Mouse (Mus musculus): ENCODE results near the gene Gm14569. TPM values are rescaled to one million over a fixed set of nuclear protein-coding genes. Genes with fewer than 3 reads are reported as not detected.

Gm14569 gene
- not detected in 2 replicates for polyA plus RNA-seq (2016; fragmentation: Nextera tagmentation; extraction: Ambion mirVana)

- no peak within 1 kb of the TSS for H3K4me3 ChIP-seq
- no peak within 1 kb of the TSS for H3K4me2 ChIP-seq (replicated peaks)
- H3K27me3 ChIP-seq, result no peaks in the 10 kb centered on the region
- no peaks in the 10 kb centered on the region for H3K36me3 ChIP-seq
- no peak for ATAC-seq (ENCODE audit: low FRiP score, low read depth)
- no peaks in the 10 kb centered on the region for H3K4me1 ChIP-seq
- H3K9ac ChIP-seq (replicated peaks), result no peak within 1 kb of the TSS
- no peaks in the 10 kb centered on the region for H3K9me3 ChIP-seq
- WGBS, result 93% methylated on average over 4 of the region's 4 CpGs
- H3K27ac ChIP-seq (replicated peaks), result no peak within 1 kb of the TSS
Observed at GRCm38 (mm10) chrX:36491730-36492129, at the start of gene Gm14569. Gene Gm14569, minus strand, starts transcription at chrX:36491830.

- Histone ChIP-seq H3K4me2 (replicated peaks) (no peak overlapping the region), H3K27me3 (no peaks in the 10 kb centered on the region), H3K9ac (replicated peaks) (no peak overlapping the region), H3K9me3 (no peaks in the 10 kb centered on the region), H3K4me1 (no peaks in the 10 kb centered on the region), H3K36me3 (no peaks in the 10 kb centered on the region), H3K27ac (replicated peaks) (no peak overlapping the region), H3K4me3 (no peak overlapping the region)
- WGBS, result 17% methylated on average over 4 of the region's 4 CpGs
- ATAC-seq (ENCODE audit: low FRiP score, low read depth), result no peak
Observed at GRCm38 (mm10) chrX:36534514-36534913, 42.9 kb upstream of the Gm14569 start.

GRCm38 (mm10) chrX:36533744-36534143 is 42.1 kb upstream of the Gm14569 start:
- 74% methylated on average over 4 of the region's 4 CpGs for WGBS
- H3K9ac ChIP-seq (replicated peaks), result no peak overlapping the region
- no peaks in the 10 kb centered on the region for H3K9me3 ChIP-seq
- no peaks in the 10 kb centered on the region for H3K27me3 ChIP-seq
- H3K4me3 ChIP-seq, result no peak overlapping the region
- H3K36me3 ChIP-seq, result no peaks in the 10 kb centered on the region
- ATAC-seq (ENCODE audit: low FRiP score, low read depth), result no peak
- H3K4me2 ChIP-seq (replicated peaks), result no peak overlapping the region
- H3K27ac ChIP-seq (replicated peaks), result no peak overlapping the region
- no peaks in the 10 kb centered on the region for H3K4me1 ChIP-seq

GRCm38 (mm10) chrX:36530251-36530650 is 38.6 kb upstream of the Gm14569 start:
- WGBS, result 84% methylated on average over 5 of the region's 5 CpGs
- Histone ChIP-seq H3K4me2 (replicated peaks) (no peak overlapping the region), H3K27ac (replicated peaks) (no peak overlapping the region), H3K36me3 (no peaks in the 10 kb centered on the region), H3K27me3 (no peaks in the 10 kb centered on the region), H3K4me3 (no peak overlapping the region), H3K9ac (replicated peaks) (no peak overlapping the region), H3K4me1 (no peaks in the 10 kb centered on the region), H3K9me3 (no peaks in the 10 kb centered on the region)
- no peak for ATAC-seq (ENCODE audit: low FRiP score, low read depth)

GRCm38 (mm10) chrX:36523729-36524128 is 32.1 kb upstream of the Gm14569 start:
- no peaks in the 10 kb centered on the region for H3K36me3 ChIP-seq
- H3K4me2 ChIP-seq (replicated peaks), result no peak overlapping the region
- no peak overlapping the region for H3K4me3 ChIP-seq
- H3K27ac ChIP-seq (replicated peaks), result no peak overlapping the region
- 71% methylated on average over 5 of the region's 5 CpGs for WGBS
- no peak overlapping the region for H3K9ac ChIP-seq (replicated peaks)
- no peaks in the 10 kb centered on the region for H3K9me3 ChIP-seq
- no peaks in the 10 kb centered on the region for H3K27me3 ChIP-seq
- ATAC-seq (ENCODE audit: low FRiP score, low read depth), result no peak
- no peaks in the 10 kb centered on the region for H3K4me1 ChIP-seq

- Histone ChIP-seq H3K27me3 (no peaks in the 10 kb centered on the region), H3K27ac (replicated peaks) (no peak overlapping the region), H3K4me1 (no peaks in the 10 kb centered on the region), H3K9me3 (no peaks in the 10 kb centered on the region), H3K4me2 (replicated peaks) (no peak overlapping the region), H3K36me3 (no peaks in the 10 kb centered on the region), H3K9ac (replicated peaks) (no peak overlapping the region), H3K4me3 (no peak overlapping the region)
- 44% methylated on average over 8 of the region's 8 CpGs for WGBS
- ATAC-seq (ENCODE audit: low FRiP score, low read depth), result no peak
Observed at GRCm38 (mm10) chrX:36513726-36514125, 22.1 kb upstream of the Gm14569 start.

- WGBS, result 68% methylated on average over 9 of the region's 9 CpGs
- H3K4me1 ChIP-seq, result no peaks in the 10 kb centered on the region
- H3K27ac ChIP-seq (replicated peaks), result no peak overlapping the region
- no peak overlapping the region for H3K4me3 ChIP-seq
- H3K9ac ChIP-seq (replicated peaks), result no peak overlapping the region
- no peaks in the 10 kb centered on the region for H3K36me3 ChIP-seq
- no peak overlapping the region for H3K4me2 ChIP-seq (replicated peaks)
- H3K9me3 ChIP-seq, result no peaks in the 10 kb centered on the region
- no peaks in the 10 kb centered on the region for H3K27me3 ChIP-seq
- ATAC-seq (ENCODE audit: low FRiP score, low read depth), result no peak
Observed at GRCm38 (mm10) chrX:36513231-36513630, 21.6 kb upstream of the Gm14569 start.

- Histone ChIP-seq H3K4me2 (replicated peaks) (no peak overlapping the region), H3K27ac (replicated peaks) (no peak overlapping the region), H3K9ac (replicated peaks) (no peak overlapping the region), H3K9me3 (no peaks in the 10 kb centered on the region), H3K4me3 (no peak overlapping the region), H3K4me1 (no peaks in the 10 kb centered on the region), H3K27me3 (no peaks in the 10 kb centered on the region), H3K36me3 (no peaks in the 10 kb centered on the region)
- WGBS, result 58% methylated on average over 6 of the region's 6 CpGs
- ATAC-seq (ENCODE audit: low FRiP score, low read depth), result no peak
Observed at GRCm38 (mm10) chrX:36506863-36507262, 15.2 kb upstream of the Gm14569 start.

GRCm38 (mm10) chrX:36489506-36489905 is 2.1 kb downstream of the Gm14569 start:
- WGBS, result 25% methylated on average over 3 of the region's 3 CpGs
- H3K9ac ChIP-seq (replicated peaks), result no peak overlapping the region
- no peaks in the 10 kb centered on the region for H3K4me1 ChIP-seq
- no peaks in the 10 kb centered on the region for H3K27me3 ChIP-seq
- H3K27ac ChIP-seq (replicated peaks), result no peak overlapping the region
- no peak for ATAC-seq (ENCODE audit: low FRiP score, low read depth)
- no peak overlapping the region for H3K4me3 ChIP-seq
- no peak overlapping the region for H3K4me2 ChIP-seq (replicated peaks)
- no peaks in the 10 kb centered on the region for H3K9me3 ChIP-seq
- no peaks in the 10 kb centered on the region for H3K36me3 ChIP-seq

GRCm38 (mm10) chrX:36487996-36488395 is 3.6 kb downstream of the Gm14569 start:
- no peaks in the 10 kb centered on the region for H3K27me3 ChIP-seq
- no peak for ATAC-seq (ENCODE audit: low FRiP score, low read depth)
- no peak overlapping the region for H3K4me3 ChIP-seq
- H3K4me2 ChIP-seq (replicated peaks), result no peak overlapping the region
- no peaks in the 10 kb centered on the region for H3K9me3 ChIP-seq
- WGBS, result 44% methylated on average over 7 of the region's 7 CpGs
- no peak overlapping the region for H3K9ac ChIP-seq (replicated peaks)
- H3K36me3 ChIP-seq, result no peaks in the 10 kb centered on the region
- H3K27ac ChIP-seq (replicated peaks), result no peak overlapping the region
- no peaks in the 10 kb centered on the region for H3K4me1 ChIP-seq

GRCm38 (mm10) chrX:36474873-36475272 is 16.8 kb downstream of the Gm14569 start:
- no peak overlapping the region for H3K27ac ChIP-seq (replicated peaks)
- no peak overlapping the region for H3K9ac ChIP-seq (replicated peaks)
- no peaks in the 10 kb centered on the region for H3K27me3 ChIP-seq
- H3K9me3 ChIP-seq, result no peaks in the 10 kb centered on the region
- 93% methylated on average over 3 of the region's 3 CpGs for WGBS
- no peaks in the 10 kb centered on the region for H3K4me1 ChIP-seq
- H3K4me2 ChIP-seq (replicated peaks), result no peak overlapping the region
- no peak for ATAC-seq (ENCODE audit: low FRiP score, low read depth)
- H3K36me3 ChIP-seq, result no peaks in the 10 kb centered on the region
- no peak overlapping the region for H3K4me3 ChIP-seq

- no peak overlapping the region for H3K9ac ChIP-seq (replicated peaks)
- ATAC-seq (ENCODE audit: low FRiP score, low read depth), result no peak
- H3K27ac ChIP-seq (replicated peaks), result no peak overlapping the region
- H3K4me3 ChIP-seq, result no peak overlapping the region
- no peaks in the 10 kb centered on the region for H3K9me3 ChIP-seq
- H3K4me1 ChIP-seq, result no peaks in the 10 kb centered on the region
- H3K4me2 ChIP-seq (replicated peaks), result no peak overlapping the region
- no peaks in the 10 kb centered on the region for H3K27me3 ChIP-seq
- WGBS, result 57% methylated on average over 6 of the region's 6 CpGs
- no peaks in the 10 kb centered on the region for H3K36me3 ChIP-seq
Observed at GRCm38 (mm10) chrX:36474103-36474751, 17.4 kb downstream of the Gm14569 start.

GRCm38 (mm10) chrX:36456031-36456430 is 35.6 kb downstream of the Gm14569 start:
- H3K4me1 ChIP-seq, result no peaks in the 10 kb centered on the region
- no peaks in the 10 kb centered on the region for H3K36me3 ChIP-seq
- no peak overlapping the region for H3K27ac ChIP-seq (replicated peaks)
- no peaks in the 10 kb centered on the region for H3K27me3 ChIP-seq
- H3K4me3 ChIP-seq, result no peak overlapping the region
- H3K9me3 ChIP-seq, result no peaks in the 10 kb centered on the region
- 24% methylated on average over 1 of the region's 1 CpGs for WGBS
- H3K4me2 ChIP-seq (replicated peaks), result no peak overlapping the region
- ATAC-seq (ENCODE audit: low FRiP score, low read depth), result no peak
- H3K9ac ChIP-seq (replicated peaks), result no peak overlapping the region

Measured in midbrain, embryonic 12.5 days (tissue).